Mouse (Mus musculus): ENCODE measurements around the gene Hpcal4.
A peak's percentile ranks its signal among the peaks of the same experiment; 100 is the strongest.

Gene Hpcal4

GRCm38 (mm10) chr4:123201186-123202093 lies 18.4 kb downstream of the Hpcal4 start, which contains the start of gene Nt5c1a:
Nt5c1a (plus strand) TSS chr4:123201504.
- peak in 1 of 2 experiments; percentile 30 for DNase-seq (ENCODE audit: low spot score in 2 of 2)

DNA sequence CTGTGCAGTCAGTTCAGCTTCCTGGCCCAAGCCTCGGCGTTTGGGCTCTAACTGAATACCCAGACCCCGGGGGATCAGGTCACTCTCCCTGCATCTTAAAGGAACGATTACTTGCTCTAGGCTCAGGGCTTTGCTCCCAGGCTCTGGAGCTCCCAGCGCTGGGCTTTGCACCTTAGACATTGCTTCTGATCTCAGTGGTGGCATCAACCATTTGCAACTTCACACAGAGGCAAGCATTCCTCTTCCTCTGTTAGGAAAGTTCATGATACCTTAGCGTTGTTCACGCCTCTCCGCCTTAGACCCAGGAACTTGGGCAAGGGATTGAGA lies 19.0 kb downstream of the Hpcal4 start:
- DNase-seq (ENCODE audit: low spot score in 2 of 2) = no peak

DNA sequence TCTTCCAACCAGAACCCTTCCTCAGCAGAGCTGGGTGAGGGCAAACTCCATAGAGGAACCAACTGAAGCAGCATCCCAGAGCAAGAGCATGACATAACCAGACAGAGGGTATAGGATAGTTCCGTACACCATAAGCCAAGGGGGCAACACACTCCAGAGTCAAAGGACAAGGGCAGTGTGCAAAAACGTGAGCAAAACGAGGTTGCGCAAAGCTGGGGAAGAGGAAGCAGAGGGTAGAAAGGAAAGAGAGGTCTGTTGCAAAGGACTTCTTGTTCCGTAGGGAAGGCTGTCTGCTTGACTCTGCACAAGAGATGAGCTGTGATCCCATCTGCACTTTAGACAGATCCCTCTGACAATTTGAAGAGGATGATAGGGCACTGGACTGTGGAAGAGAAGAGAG lies 24.3 kb downstream of the Hpcal4 start:
- DNase-seq (ENCODE audit: low spot score in 2 of 2) = no peak

GRCm38 (mm10) chr4:123210996-123211395 lies 28.0 kb downstream of the Hpcal4 start:
- no peak for DNase-seq (ENCODE audit: low spot score in 2 of 2)

DNA sequence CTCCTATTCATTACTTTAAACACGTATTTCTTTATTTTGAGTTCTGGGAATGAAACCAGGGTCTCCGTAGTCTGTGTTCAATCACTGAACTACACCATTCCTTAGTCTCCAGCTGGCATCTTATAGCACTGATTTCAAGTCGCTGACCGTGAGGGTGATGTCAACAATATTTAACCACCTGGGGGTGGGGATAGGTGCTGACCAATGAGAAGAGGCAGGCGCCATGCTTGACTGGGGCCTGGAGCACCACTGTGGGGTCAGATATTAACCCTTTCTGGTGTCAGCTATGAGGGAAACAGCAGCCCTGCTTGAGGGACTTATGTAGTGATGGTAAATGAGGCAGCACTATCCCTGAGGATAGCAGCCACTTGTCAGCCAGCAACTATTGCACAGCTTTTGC lies 28.4 kb downstream of the Hpcal4 start:
- no peak for DNase-seq (ENCODE audit: low spot score in 2 of 2)

- no peak for DNase-seq (ENCODE audit: low spot score in 2 of 2)
These were observed 29.3 kb downstream of the Hpcal4 start for GRCm38 (mm10) chr4:123212330-123212729.

- no peak for DNase-seq (ENCODE audit: low spot score in 2 of 2)
These were observed 30.9 kb downstream of the Hpcal4 start for GRCm38 (mm10) chr4:123213975-123214374.

GRCm38 (mm10) chr4:123215367-123215766 lies 32.3 kb downstream of the Hpcal4 start:
- DNase-seq (ENCODE audit: low spot score in 2 of 2) = no peak

GRCm38 (mm10) chr4:123216782-123217181 lies 33.8 kb downstream of the Hpcal4 start:
- peak in 1 of 2 experiments; percentile 35 for DNase-seq (ENCODE audit: low spot score in 2 of 2)

DNA sequence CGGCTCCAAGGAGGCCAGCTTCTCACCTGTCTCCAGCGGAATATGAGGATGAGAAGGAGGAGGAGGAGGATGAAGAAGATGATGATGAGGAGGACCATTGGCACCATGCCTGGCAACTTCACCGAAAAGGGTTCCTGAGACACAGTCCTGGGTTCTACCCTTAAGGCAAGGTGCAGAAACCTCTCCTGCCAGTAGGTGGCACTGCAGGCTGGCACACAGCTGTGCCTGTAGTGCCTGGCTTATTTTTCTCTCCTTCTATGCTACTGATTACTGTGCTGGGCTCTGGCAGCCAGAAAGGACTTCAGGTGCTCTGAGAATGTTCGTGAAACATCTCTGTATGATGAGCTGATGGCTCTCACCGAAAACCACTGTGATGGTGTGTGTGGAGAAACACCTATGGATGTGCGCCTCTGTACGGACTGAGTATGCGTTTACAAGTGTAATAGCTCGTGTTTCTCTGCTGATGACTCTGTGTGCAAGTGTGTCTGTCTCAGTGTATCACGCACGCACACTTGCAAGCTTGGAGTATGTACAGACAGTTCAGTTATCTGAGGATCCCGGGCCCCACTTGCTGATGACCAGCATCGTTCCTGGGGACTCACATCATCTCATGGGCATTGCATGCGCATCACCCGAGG lies 36.8 kb downstream of the Hpcal4 start:
- DNase-seq (ENCODE audit: low spot score in 2 of 2) = peak; percentile 44 to 48

DNA sequence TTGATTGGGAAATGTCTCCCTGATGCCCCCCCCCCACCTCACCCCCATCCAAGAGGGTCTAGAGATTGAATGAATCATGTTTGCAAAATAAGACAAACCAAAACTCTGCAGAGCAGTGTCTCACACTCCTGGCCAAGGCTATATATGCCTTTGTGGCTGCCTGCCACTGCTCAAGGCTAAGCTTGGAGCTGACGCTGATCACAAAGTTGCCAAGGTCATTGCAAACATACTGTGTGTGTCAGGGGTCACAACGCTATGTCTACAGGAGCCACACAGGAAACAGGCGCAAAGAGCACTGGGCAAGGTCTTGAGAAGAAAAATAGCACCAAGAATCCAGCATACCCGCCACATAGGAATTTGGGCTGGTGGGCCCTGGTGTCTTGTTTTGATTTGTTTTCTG lies 37.6 kb downstream of the Hpcal4 start:
- no peak for DNase-seq (ENCODE audit: low spot score in 2 of 2)

DNA sequence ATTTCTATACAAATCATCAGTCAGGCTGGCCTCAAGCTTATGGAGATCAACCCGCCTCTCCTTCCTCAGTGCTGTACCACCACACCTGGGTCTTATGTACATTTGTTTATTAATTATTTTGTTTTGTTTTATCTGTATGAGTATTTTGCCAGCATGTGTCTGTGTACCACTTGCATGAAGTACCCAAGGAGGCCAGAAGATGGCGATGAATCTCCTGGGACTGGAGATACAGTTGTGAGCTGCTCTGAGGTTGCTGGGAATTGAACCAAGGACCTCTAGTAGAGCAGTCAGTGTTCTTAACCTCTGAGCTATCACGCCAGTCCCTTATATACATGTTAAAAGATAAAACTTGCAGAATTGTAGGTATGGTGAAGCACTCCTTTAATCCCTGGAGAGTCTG lies 40.3 kb downstream of the Hpcal4 start:
- DNase-seq (ENCODE audit: low spot score in 2 of 2) = no peak

DNA sequence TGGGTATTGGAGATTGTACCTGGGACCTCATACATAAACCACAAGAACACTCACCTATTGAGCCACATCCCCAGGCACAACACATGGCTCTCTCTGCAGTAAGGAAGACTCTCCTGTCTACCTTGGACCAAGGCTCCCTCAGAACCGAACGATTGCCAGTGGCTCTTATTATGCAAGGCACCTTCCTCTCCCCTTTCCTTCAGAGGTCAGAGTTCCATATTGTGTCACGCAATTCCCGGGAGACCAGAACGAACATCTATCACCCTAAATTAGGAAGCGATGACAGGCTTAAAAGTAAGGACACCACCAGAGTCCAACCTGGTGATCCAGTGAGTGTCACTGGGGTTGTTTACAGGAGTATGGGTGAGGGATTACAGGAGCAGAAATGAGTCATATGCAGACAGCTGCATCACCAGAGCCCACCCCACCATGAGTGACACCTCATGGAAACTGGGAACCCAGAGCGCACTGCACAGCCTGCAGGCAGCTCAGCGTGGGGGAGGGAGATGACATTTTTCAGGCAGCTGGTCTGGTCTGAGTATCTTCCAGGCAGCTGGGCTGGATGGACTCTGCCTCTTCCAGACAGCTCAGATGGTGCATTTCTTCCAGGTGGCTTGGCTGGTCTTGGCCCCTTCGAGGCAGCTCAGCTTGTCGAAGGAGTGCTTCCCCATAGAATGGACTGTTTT lies 42.8 kb downstream of the Hpcal4 start:
- no peak for DNase-seq (ENCODE audit: low spot score in 2 of 2)

GRCm38 (mm10) chr4:123227707-123228106 lies 44.7 kb downstream of the Hpcal4 start:
- no peak for DNase-seq (ENCODE audit: low spot score in 2 of 2)

DNA sequence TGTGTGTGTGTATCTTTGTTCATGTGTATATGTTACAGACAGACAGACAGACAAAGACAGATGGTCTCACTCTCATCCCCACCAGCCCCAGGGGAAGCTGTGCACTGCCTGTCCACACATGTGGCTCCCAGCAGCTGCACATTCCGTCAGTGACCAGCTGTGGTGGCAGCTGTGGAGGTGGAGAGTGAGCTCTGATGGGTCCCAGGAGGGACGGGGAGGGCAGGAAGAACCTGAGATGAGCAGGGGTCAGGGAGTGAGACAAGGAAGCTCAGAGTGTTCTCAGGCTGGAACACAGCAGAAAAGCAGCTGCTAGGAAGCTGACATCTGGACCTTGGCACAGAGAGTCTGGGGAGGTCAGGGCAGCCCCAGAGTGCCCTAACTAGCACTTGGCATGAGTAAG lies 45.2 kb downstream of the Hpcal4 start:
- no peak for DNase-seq (ENCODE audit: low spot score in 2 of 2)

- no peak for DNase-seq (ENCODE audit: low spot score in 2 of 2)
These were observed 46.1 kb downstream of the Hpcal4 start for GRCm38 (mm10) chr4:123229166-123229565.

GRCm38 (mm10) chr4:123232841-123233240 lies 49.8 kb downstream of the Hpcal4 start:
- no peak for DNase-seq (ENCODE audit: low spot score in 2 of 2)

- peak in 1 of 2 experiments; percentile 38 for DNase-seq (ENCODE audit: low spot score in 2 of 2)
These were observed 50.6 kb downstream of the Hpcal4 start, which contains the start of gene Heyl for GRCm38 (mm10) chr4:123233492-123234084. Heyl (plus strand) TSS chr4:123233556.

GRCm38 (mm10) chr4:123235835-123236430 lies 52.9 kb downstream of the Hpcal4 start:
- DNase-seq (ENCODE audit: low spot score in 2 of 2) = no peak

DNA sequence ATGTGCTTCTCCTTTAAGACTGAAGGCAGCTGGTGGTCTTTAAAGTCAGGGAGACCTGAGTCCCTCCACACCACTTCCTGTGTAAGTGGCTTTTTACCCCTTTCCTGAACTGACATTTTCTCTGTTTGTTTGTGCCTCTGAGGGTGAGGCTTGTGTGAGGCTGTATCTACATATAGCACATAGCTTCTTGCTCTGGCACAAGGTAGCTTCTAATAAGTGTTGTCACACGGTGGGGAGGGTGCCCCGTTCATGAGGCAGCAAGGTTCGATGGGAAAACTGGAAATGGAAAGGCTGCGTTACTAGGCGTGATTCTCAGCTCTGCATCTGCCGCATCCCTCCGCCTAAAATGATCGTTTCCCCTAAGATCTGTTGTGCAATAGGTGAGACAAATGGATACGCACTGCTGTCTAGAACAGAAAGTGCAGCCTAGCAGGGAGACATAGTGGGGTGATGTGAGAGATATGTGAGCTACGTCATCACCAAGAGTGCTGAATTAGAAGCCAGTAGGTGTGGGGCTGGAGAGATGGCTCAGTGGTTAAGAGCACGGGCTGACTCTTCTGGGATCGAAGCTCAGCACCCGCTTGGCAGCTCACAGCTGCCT lies 53.5 kb downstream of the Hpcal4 start:
- DNase-seq (ENCODE audit: low spot score in 2 of 2) = no peak
